Mouse (Mus musculus) G1E (cell line): ENCODE measurements around the gene Tmem106a. TPM values are rescaled to one million over a fixed set of nuclear protein-coding genes. Genes with fewer than 3 reads are reported as not detected.

ENCODE experiments used
- ATAC-seq: 2 replicates; pipeline ENCODE4 v1.8.0; 2016; ENCODE audit warnings: mild to moderate bottlenecking; ENCODE audit not compliant: insufficient number of reproducible peaks, poor library complexity, low FRiP score, severe bottlenecking; ENCODE audit errors: extremely low read depth
- DNase-seq: peaks from one replicate; pipeline ENCODE4 v3.0.0; 2012; ENCODE audit warnings: low spot score
- H3K27me3 ChIP-seq: 2 replicates; pipeline ENCODE4 v1.6.1; 2012; ENCODE audit warnings: mild to moderate bottlenecking, low read length, inconsistent platforms; ENCODE audit not compliant: insufficient read depth
- H3K36me3 ChIP-seq: replicated peaks from 2 replicates; pipeline ENCODE3; 2012; ENCODE audit warnings: mild to moderate bottlenecking, inconsistent platforms
- H3K4me1 ChIP-seq: 2 replicates; pipeline ENCODE4 v1.6.1; 2012; ENCODE audit warnings: low read depth, low read length, inconsistent platforms, mixed read lengths; ENCODE audit not compliant: insufficient read depth
- H3K4me3 ChIP-seq: 2 replicates; pipeline ENCODE4 v1.5.1; 2012; ENCODE audit warnings: low read depth, mild to moderate bottlenecking, inconsistent platforms, low read length, moderate library complexity, mixed read lengths
- H3K9me3 ChIP-seq: replicated peaks from 2 replicates; pipeline ENCODE4 v1.6.1; 2012; ENCODE audit warnings: inconsistent platforms
- CTCF ChIP-seq: IDR thresholded peaks from 2 replicates; pipeline ENCODE4 v1.5.1; 2012; ENCODE audit warnings: low read depth, low read length, inconsistent platforms, mixed read lengths
- GATA1 ChIP-seq: IDR thresholded peaks from 2 replicates; pipeline ENCODE4 v1.6.1; 2012; ENCODE audit warnings: borderline replicate concordance, low read length, inconsistent platforms, mixed read lengths
- GATA2 ChIP-seq: IDR thresholded peaks from 2 replicates; pipeline ENCODE4 v1.6.1; 2012; ENCODE audit warnings: low read depth, low read length, inconsistent platforms, borderline replicate concordance
- POLR2AphosphoS5 ChIP-seq: IDR thresholded peaks from 2 replicates; pipeline ENCODE4 v1.6.1; 2012; ENCODE audit warnings: low read depth, low read length, inconsistent platforms; ENCODE audit not compliant: insufficient replicate concordance
- TAL1 ChIP-seq: conservative IDR thresholded peaks from 2 replicates; pipeline ENCODE4 v1.6.1; 2012; ENCODE audit warnings: low read depth, low read length, inconsistent platforms, mixed read lengths
- polyA plus RNA-seq: library from polyadenylated mRNA; stranded (reverse); fragments of >175 nt; gene quantifications from 2 replicates; pipeline ENCODE4 v1.2.3, GENCODE M21; 2012
- total RNA-seq, 2 experiments: library from RNA; stranded (forward) in 1 of 2; stranded (reverse) in 1 of 2; fragments of 200-1000 nt in 1 of 2; fragments of >200 nt in 1 of 2; fragmentation: Nextera tagmentation in 1 of 2; gene quantifications; 2 replicates each; pipeline ENCODE4 v1.2.3; 2014 to 2017

Gene Tmem106a
- 3.4 and 7.8 TPM in 2 replicates for total RNA-seq (2014; fragmentation: Nextera tagmentation)
- 1.6 and 2.9 TPM in 2 replicates for total RNA-seq (2017)
- 1.00 and 1.0 TPM in 2 replicates for polyA plus RNA-seq

GRCm38 (mm10) chr11:101582054-101583035 is at the start of gene Tmem106a:
Tmem106a (plus strand) TSS chr11:101582242.
- peak; percentile 57; the same call in 1 of the 2 replicates for ATAC-seq
- peaks cover 57% of the 10 kb centered on the region for H3K36me3 ChIP-seq
- DNase-seq: peak; percentile 70

GRCm38 (mm10) chr11:101543533-101543932 is 38.5 kb upstream of the Tmem106a start:
- ATAC-seq (no peak), DNase-seq (no peak)
- Histone ChIP-seq H3K4me3 (no peak overlapping the region; the same call in 1 of the 2 replicates), H3K27me3 (no peaks in the 10 kb centered on the region), H3K9me3 (no peaks in the 10 kb centered on the region), H3K4me1 (peaks cover 13% of the 10 kb centered on the region), H3K36me3 (peaks cover 87% of the 10 kb centered on the region)
- TF ChIP-seq GATA2 (no peak), GATA1 (no peak), CTCF (no peak), POLR2AphosphoS5 (no peak), TAL1 (no peak)

More at GRCm38 (mm10) chr11:101582054-101583035, at the start of gene Tmem106a:
- H3K4me1 ChIP-seq: peaks cover 19% of the 10 kb centered on the region
- no peaks in the 10 kb centered on the region for H3K27me3 ChIP-seq
- no peak for TF ChIP-seq GATA2
- TF ChIP-seq POLR2AphosphoS5: no peak
- TF ChIP-seq GATA1: no peak
- no peak for TF ChIP-seq TAL1
- no peak for TF ChIP-seq CTCF
- H3K4me3 ChIP-seq: peak within 1 kb of the TSS; percentile 68
- no peaks in the 10 kb centered on the region for H3K9me3 ChIP-seq

- H3K36me3 ChIP-seq: peaks cover 88% of the 10 kb centered on the region
- no peaks in the 10 kb centered on the region for H3K27me3 ChIP-seq
- H3K4me1 ChIP-seq: peaks cover 14% of the 10 kb centered on the region
- no peak for DNase-seq
- TF ChIP-seq TAL1 (no peak), POLR2AphosphoS5 (no peak), CTCF (no peak), GATA1 (no peak), GATA2 (no peak)
- H3K9me3 ChIP-seq: no peaks in the 10 kb centered on the region
- ATAC-seq: no peak
- H3K4me3 ChIP-seq: no peak overlapping the region
Observed at GRCm38 (mm10) chr11:101544132-101544531, 37.9 kb upstream of the Tmem106a start.

- H3K36me3 ChIP-seq: peaks cover 54% of the 10 kb centered on the region
- ATAC-seq (no peak), DNase-seq (no peak)
Observed at GRCm38 (mm10) chr11:101548526-101548925, 33.5 kb upstream of the Tmem106a start.

GRCm38 (mm10) chr11:101551751-101552475 is 30.1 kb upstream of the Tmem106a start, which contains the start of the genes Brca1 and Nbr1:
Brca1 (minus strand) TSS chr11:101551955.
Nbr1 (plus strand) TSS chr11:101552149.
- peak within 1 kb of the TSS; percentile 73 for H3K4me3 ChIP-seq
- TF ChIP-seq CTCF (no peak), TAL1 (no peak), GATA2 (no peak), POLR2AphosphoS5 (0 out of 2 replicates have a peak, but pooled peaks have one; percentile 39)
- peaks cover 24% of the 10 kb centered on the region for H3K4me1 ChIP-seq
- no peaks in the 10 kb centered on the region for H3K27me3 ChIP-seq
- peak; percentile 67 for ATAC-seq
- DNase-seq: peak; percentile 76
- no peaks in the 10 kb centered on the region for H3K9me3 ChIP-seq
- peaks cover 44% of the 10 kb centered on the region for H3K36me3 ChIP-seq

More at GRCm38 (mm10) chr11:101548526-101548925, 33.5 kb upstream of the Tmem106a start:
- Histone ChIP-seq H3K9me3 (no peaks in the 10 kb centered on the region), H3K4me3 (no peak overlapping the region), H3K4me1 (peaks cover 18% of the 10 kb centered on the region), H3K27me3 (no peaks in the 10 kb centered on the region)
- TF ChIP-seq POLR2AphosphoS5: no peak
